ENCODE assay signal across 8 mouse cellular contexts in the genomic region with DNA sequence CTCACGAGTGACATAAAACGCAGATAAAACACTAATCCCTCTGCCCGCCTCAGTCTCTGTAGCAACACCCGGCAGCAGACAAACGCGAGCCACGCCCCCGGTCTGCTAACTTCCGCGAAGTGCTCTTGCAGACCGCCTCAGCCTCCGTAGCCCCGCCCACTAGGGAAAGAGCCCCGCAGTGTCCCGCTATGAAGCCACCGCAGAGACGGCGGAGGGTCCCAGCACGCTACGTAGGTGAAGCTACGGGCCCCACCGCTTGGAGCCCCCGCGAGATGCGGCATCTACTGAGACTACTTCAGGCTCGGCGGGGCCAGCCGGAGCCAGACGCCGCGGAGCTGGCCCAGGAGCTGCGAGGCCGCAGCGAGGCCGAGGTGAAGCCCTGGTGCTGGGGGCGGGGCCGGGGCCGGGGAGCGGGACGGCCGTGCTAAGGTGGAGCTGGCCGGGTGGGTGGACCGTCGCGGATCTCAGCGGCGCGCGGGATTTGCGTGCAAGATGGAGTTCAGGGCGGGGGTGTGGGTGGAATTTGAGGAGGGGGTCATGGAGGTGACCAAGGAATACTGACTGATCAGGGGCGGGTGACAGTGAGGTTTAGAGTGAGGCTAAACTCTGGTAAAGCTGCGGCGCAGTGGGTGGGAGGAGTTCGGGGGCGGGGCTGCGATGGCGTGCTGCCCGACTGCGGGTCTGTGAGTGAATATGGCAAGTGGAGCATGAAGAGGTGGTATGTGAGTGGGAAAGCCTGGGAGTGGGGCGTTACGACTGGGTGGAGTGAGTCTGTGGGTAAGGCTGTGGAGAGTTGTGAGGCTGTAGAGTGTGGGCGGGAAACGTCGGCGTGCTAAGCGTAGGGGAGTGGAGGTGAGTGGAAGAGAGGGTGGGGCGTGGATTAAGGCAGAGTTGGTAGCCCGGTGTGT. TPM values are rescaled to one million over a fixed set of nuclear protein-coding genes. Genes with fewer than 3 reads are reported as not detected.
DNase-seq lines count a peak whose midpoint lies in the region; ATAC-seq lines count a peak whose summit lies in the region.

Gene Snapc2 (plus strand): TSS at position 147 of the 908 bp plus-strand sequence.

- 1% methylated on average over 69 of the region's 69 CpGs for WGBS in forebrain, embryonic 10.5 days
- under 1% methylated on average over 69 of the region's 69 CpGs for WGBS in heart, embryonic 15.5 days
- under 1% methylated on average over 69 of the region's 69 CpGs for WGBS in liver, embryonic 15.5 days (ENCODE audit: insufficient replicate concordance)
- WGBS in neural tube, embryonic 12.5 days, result under 1% methylated on average over 69 of the region's 69 CpGs

- H3K9me3 ChIP-seq in forebrain, embryonic 10.5 days, result 0 out of 2 replicates have a peak, but pooled peaks cover 2% of the 10 kb centered on the region
- no peaks in the 10 kb centered on the region for H3K9me3 ChIP-seq in heart, embryonic 15.5 days (replicated peaks)
- no peaks in the 10 kb centered on the region for H3K9me3 ChIP-seq in liver, embryonic 15.5 days (replicated peaks)
- H3K9me3 ChIP-seq in neural tube, embryonic 12.5 days, result no peaks in the 10 kb centered on the region

- DNase-seq in c-Kit-negative CD71-positive TER-119-positive erythroid progenitor cells, embryonic 14.5 days (ENCODE audit: low read depth, low spot score), result peak; percentile 92
- DNase-seq in forebrain, embryonic 10.5 days (ENCODE audit: extremely low spot score, low spot score), result peak; percentile 96
- DNase-seq in kidney, postnatal 36 days, result peak; percentile 97 to 99
- peak; percentile 93 for DNase-seq in telencephalon, adult 2 months (ENCODE audit: low read depth, low spot score)

- ATAC-seq in CD4-positive, CD25-positive, alpha-beta regulatory T cell, adult 4 months, result peak; percentile 91
- ATAC-seq in heart, embryonic 15.5 days (replicated peaks; ENCODE audit: insufficient number of reproducible peaks, insufficient read depth, low FRiP score, low read depth), result peak; percentile 85
- peak; percentile 94 for ATAC-seq in liver, embryonic 15.5 days (ENCODE audit: insufficient read depth)
- ATAC-seq in neural tube, embryonic 12.5 days (ENCODE audit: low FRiP score, low read depth), result peak; percentile 86

- H3K4me1 ChIP-seq in forebrain, embryonic 10.5 days, result peaks cover 62% of the 10 kb centered on the region
- H3K4me1 ChIP-seq in heart, embryonic 15.5 days (replicated peaks), result peaks cover 50% of the 10 kb centered on the region
- peaks cover 36% of the 10 kb centered on the region for H3K4me1 ChIP-seq in liver, embryonic 15.5 days (replicated peaks)
- peaks cover 36% of the 10 kb centered on the region for H3K4me1 ChIP-seq in neural tube, embryonic 12.5 days

- peaks cover 48% of the 10 kb centered on the region for H3K36me3 ChIP-seq in forebrain, embryonic 10.5 days (replicated peaks)
- H3K36me3 ChIP-seq in heart, embryonic 15.5 days, result peaks cover 17% of the 10 kb centered on the region; the same call in 1 of the 2 replicates
- peaks cover 24% of the 10 kb centered on the region for H3K36me3 ChIP-seq in liver, embryonic 15.5 days (replicated peaks)
- peaks cover 41% of the 10 kb centered on the region for H3K36me3 ChIP-seq in neural tube, embryonic 12.5 days

- peak within 1 kb of the TSS; percentile 94 for H3K9ac ChIP-seq in heart, embryonic 15.5 days
- H3K9ac ChIP-seq in liver, embryonic 15.5 days, result peak within 1 kb of the TSS; percentile 89
- peak within 1 kb of the TSS; percentile 83 for H3K9ac ChIP-seq in neural tube, embryonic 12.5 days

- peak within 1 kb of the TSS; percentile 96 for H3K27ac ChIP-seq in forebrain, embryonic 10.5 days
- peak within 1 kb of the TSS; percentile 91 for H3K27ac ChIP-seq in heart, embryonic 15.5 days
- peak within 1 kb of the TSS; percentile 85 for H3K27ac ChIP-seq in liver, embryonic 15.5 days (replicated peaks)
- peak within 1 kb of the TSS; percentile 80 for H3K27ac ChIP-seq in neural tube, embryonic 12.5 days

- H3K27me3 ChIP-seq in forebrain, embryonic 10.5 days (ENCODE audit: poor library complexity, severe bottlenecking), result peaks cover 23% of the 10 kb centered on the region
- no peaks in the 10 kb centered on the region for H3K27me3 ChIP-seq in heart, embryonic 15.5 days
- H3K27me3 ChIP-seq in liver, embryonic 15.5 days, result no peaks in the 10 kb centered on the region
- H3K27me3 ChIP-seq in neural tube, embryonic 12.5 days (replicated peaks), result peaks cover 4% of the 10 kb centered on the region; the same call in 1 of the 2 replicates

- peak within 1 kb of the TSS; percentile 87 for H3K4me3 ChIP-seq in forebrain, embryonic 10.5 days
- H3K4me3 ChIP-seq in heart, embryonic 15.5 days, result peak within 1 kb of the TSS; percentile 77
- H3K4me3 ChIP-seq in liver, embryonic 15.5 days (replicated peaks), result peak within 1 kb of the TSS; percentile 92
- peak within 1 kb of the TSS; percentile 86 for H3K4me3 ChIP-seq in neural tube, embryonic 12.5 days

- peak within 1 kb of the TSS; percentile 82 for H3K4me2 ChIP-seq in heart, embryonic 15.5 days
- peak within 1 kb of the TSS; percentile 92 for H3K4me2 ChIP-seq in liver, embryonic 15.5 days
- H3K4me2 ChIP-seq in neural tube, embryonic 12.5 days (replicated peaks), result peak within 1 kb of the TSS; percentile 88

RNA-seq across cellular contexts. Expression of gene Snapc2, which starts in this region (rescaled TPM):
- polyA plus RNA-seq in CD4-positive, CD25-positive, alpha-beta regulatory T cell, adult 4 months (2017; shearing (Covaris generic)), result 10 to 100 TPM; 12.8 TPM
- 64.0 and 64.7 TPM in 2 replicates for polyA plus RNA-seq in forebrain, embryonic 10.5 days (2016; fragmentation: Nextera tagmentation; extraction: Ambion mirVana)
- polyA plus RNA-seq in heart, embryonic 15.5 days (2015; fragmentation: Nextera tagmentation; extraction: Ambion mirVana), result 37.7 and 47.0 TPM in 2 replicates
- polyA plus RNA-seq in liver, embryonic 15.5 days (2015; fragmentation: Nextera tagmentation; extraction: Ambion mirVana), result 17.8 and 21.8 TPM in 2 replicates
- polyA plus RNA-seq in neural tube, embryonic 12.5 days (2016; fragmentation: Nextera tagmentation; extraction: Ambion mirVana), result 60.6 and 63.2 TPM in 2 replicates

Comparison
In these comparisons a context has a peak if more than half of its experiments do, and no peak if none do; other contexts are left out.
1. Peak in every context shown above with its lines: DNase-seq, ATAC-seq, H3K4me3 ChIP-seq and H3K27ac ChIP-seq.